Mouse (Mus musculus): ENCODE data around the gene Aoc2. TPM values are rescaled to one million over a fixed set of nuclear protein-coding genes. Genes with fewer than 3 reads are reported as not detected.
"Not testable (repeated sequence)": the region's sequence is repeated elsewhere in the genome, so short reads cannot be mapped to it uniquely, and the experiment has no call there.

The Aoc2 gene
- polyA plus RNA-seq, 1 experiment, result 1.2 TPM

DNA sequence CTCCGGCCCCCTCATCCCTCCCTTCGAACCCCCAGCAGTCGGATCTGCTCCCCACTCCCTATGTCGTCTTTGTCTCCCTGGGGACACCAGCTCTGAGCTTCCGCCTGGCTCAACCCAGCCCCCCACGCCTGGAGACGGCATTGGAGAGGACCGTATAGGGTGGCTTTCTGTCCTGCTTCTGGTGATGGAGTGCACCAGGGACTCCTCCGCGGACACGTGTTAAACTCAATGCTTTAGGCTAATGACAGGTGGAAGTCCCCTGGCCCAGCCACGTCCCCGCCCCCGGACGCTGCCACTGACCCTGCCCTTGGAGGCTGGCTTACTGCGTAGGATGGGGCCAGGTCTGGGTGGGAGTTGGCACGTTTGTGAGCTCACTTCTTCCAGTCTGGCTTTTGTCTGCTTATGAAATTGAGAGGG, 8.4 kb upstream of the Aoc2 start:
- Histone ChIP-seq H3K4me3 (peak overlapping the region; percentile 95), H3K4me2 (ENCODE audit: low read depth) (peak overlapping the region; percentile 89), H3K27me3 (ENCODE audit: control insufficient read depth, insufficient read depth, insufficient read length) (no peaks in the 10 kb centered on the region), H3K79me2 (ENCODE audit: control insufficient read depth, insufficient read depth) (peaks cover 29% of the 10 kb centered on the region), H3K36me3 (ENCODE audit: control insufficient read depth, insufficient read depth) (peaks cover 25% of the 10 kb centered on the region), H3ac (ENCODE audit: control insufficient read depth, insufficient read length) (peak overlapping the region; percentile 29)
- TF ChIP-seq MYOD1 (IDR thresholded peaks at IDR 0.05; ENCODE audit: control insufficient read depth in 1 of 3, insufficient read length in 2 of 3, low read depth in 2 of 3), result peak in 2 of 3 experiments; percentile 21 to 27
- TF ChIP-seq POLR2AphosphoS2 (IDR thresholded peaks at IDR 0.05; ENCODE audit: insufficient read length, low read depth), result no peak

DNA sequence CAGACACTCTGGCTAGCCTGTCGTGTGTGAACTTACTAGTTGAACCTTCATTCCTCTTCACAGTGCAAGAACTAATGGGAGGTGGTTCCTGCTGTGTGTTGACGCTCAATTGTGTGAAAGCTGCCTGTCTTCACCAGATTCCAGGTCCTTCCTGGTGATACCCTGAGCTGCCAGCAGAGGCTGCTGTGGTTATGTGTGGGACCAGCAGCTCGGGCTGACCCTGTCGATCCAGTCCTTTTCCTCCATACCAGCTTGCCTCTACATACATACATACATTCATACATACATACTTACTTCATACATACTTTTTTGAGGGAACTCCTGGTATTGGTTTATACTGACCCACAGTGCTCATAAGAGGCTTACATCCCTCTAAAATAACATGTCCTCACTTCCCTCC, 1.3 kb upstream of the Aoc2 start:
- TF ChIP-seq POLR2AphosphoS2 (IDR thresholded peaks at IDR 0.05; ENCODE audit: insufficient read length, low read depth), result peak; percentile 4
- no peak for TF ChIP-seq MYOG (IDR thresholded peaks at IDR 0.05; ENCODE audit: control insufficient read depth in 1 of 3, insufficient read depth in 1 of 3, insufficient read length in 2 of 3, low read depth in 2 of 3)
- no peak overlapping the region for H3ac ChIP-seq (ENCODE audit: control insufficient read depth, insufficient read length)
- peaks cover 4% of the 10 kb centered on the region for H3K79me2 ChIP-seq (ENCODE audit: control insufficient read depth, insufficient read depth)
- H3K4me2 ChIP-seq (ENCODE audit: low read depth), result no peak overlapping the region
- H3K4me3 ChIP-seq, result no peak overlapping the region
- no peaks in the 10 kb centered on the region for H3K27me3 ChIP-seq (ENCODE audit: control insufficient read depth, insufficient read depth, insufficient read length)
- H3K36me3 ChIP-seq (ENCODE audit: control insufficient read depth, insufficient read depth), result peaks cover 54% of the 10 kb centered on the region

DNA sequence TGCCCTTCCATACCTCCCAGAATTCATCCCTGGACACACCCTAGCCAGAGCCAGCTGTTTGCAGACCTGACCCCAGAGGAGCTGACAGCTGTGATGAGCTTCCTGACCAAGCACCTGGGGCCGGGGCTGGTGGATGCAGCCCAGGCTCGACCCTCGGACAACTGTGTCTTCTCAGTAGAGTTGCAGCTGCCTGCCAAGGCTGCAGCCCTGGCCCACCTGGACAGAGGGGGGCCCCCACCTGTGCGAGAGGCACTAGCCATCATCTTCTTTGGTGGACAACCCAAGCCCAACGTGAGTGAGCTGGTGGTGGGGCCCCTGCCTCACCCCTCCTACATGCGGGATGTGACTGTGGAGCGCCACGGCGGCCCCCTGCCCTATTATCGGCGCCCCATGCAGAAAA, 338 bp downstream of the Aoc2 start:
- not testable (repeated sequence) for H3K4me3 ChIP-seq; H3K4me2 ChIP-seq (ENCODE audit: low read depth); H3K79me2 ChIP-seq (ENCODE audit: control insufficient read depth, insufficient read depth); H3K27me3 ChIP-seq (ENCODE audit: control insufficient read depth, insufficient read depth, insufficient read length); H3ac ChIP-seq (ENCODE audit: control insufficient read depth, insufficient read length)
- peaks cover 42% of the 10 kb centered on the region for H3K36me3 ChIP-seq (ENCODE audit: control insufficient read depth, insufficient read depth)

DNA sequence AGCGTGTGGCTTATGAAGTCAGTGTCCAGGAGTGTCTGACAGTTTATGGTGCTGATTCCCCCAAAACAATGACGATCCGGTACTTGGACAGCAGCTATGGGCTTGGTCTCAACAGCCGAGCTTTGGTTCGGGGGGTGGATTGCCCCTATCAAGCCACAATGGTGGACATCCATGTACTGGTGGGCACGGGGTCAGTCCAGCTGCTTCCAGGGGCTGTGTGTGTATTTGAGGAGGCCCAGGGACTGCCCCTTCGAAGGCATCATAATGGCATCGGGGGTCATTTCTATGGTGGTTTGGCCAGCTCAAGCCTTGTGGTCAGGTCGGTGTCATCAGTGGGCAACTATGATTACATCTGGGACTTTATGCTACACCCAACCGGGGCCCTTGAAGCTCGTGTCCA, 1.3 kb downstream of the Aoc2 start:
- peaks cover 33% of the 10 kb centered on the region for H3K36me3 ChIP-seq (ENCODE audit: control insufficient read depth, insufficient read depth)

GRCm38 (mm10) chr11:101327311-101327710, 2.4 kb downstream of the Aoc2 start:
- H3K27me3 ChIP-seq (ENCODE audit: control insufficient read depth, insufficient read depth, insufficient read length), result no peaks in the 10 kb centered on the region
- H3K4me2 ChIP-seq (ENCODE audit: low read depth), result no peak overlapping the region
- H3K36me3 ChIP-seq (ENCODE audit: control insufficient read depth, insufficient read depth), result peaks cover 22% of the 10 kb centered on the region
- no peaks in the 10 kb centered on the region for H3K79me2 ChIP-seq (ENCODE audit: control insufficient read depth, insufficient read depth)
- TF ChIP-seq MYOG (IDR thresholded peaks at IDR 0.05; ENCODE audit: control insufficient read depth in 1 of 3, insufficient read depth in 1 of 3, insufficient read length in 2 of 3, low read depth in 2 of 3), result no peak
- no peak for TF ChIP-seq MYOD1 (IDR thresholded peaks at IDR 0.05; ENCODE audit: control insufficient read depth in 1 of 3, insufficient read length in 2 of 3, low read depth in 2 of 3)
- no peak for TF ChIP-seq POLR2AphosphoS2 (IDR thresholded peaks at IDR 0.05; ENCODE audit: insufficient read length, low read depth)
- no peak for TF ChIP-seq POLR2A (IDR thresholded peaks at IDR 0.05; ENCODE audit: insufficient read length, low read depth)
- no peak for TF ChIP-seq E2F4 (IDR thresholded peaks at IDR 0.05; ENCODE audit: insufficient read depth)
- TF ChIP-seq SRF (IDR thresholded peaks at IDR 0.05; ENCODE audit: control insufficient read depth, insufficient read length, low read depth), result no peak
- TF ChIP-seq TCF12 (IDR thresholded peaks at IDR 0.05; ENCODE audit: insufficient read depth, poor library complexity, severe bottlenecking), result no peak
- no peak for TF ChIP-seq TCF3 (IDR thresholded peaks at IDR 0.05; ENCODE audit: insufficient read length, low read depth)
- TF ChIP-seq USF1 (IDR thresholded peaks at IDR 0.05; ENCODE audit: low read depth), result no peak
- TF ChIP-seq CEBPB (IDR thresholded peaks at IDR 0.05; ENCODE audit: insufficient read depth, poor library complexity, severe bottlenecking), result no peak
- no peak for TF ChIP-seq REST (IDR thresholded peaks at IDR 0.05; ENCODE audit: insufficient read depth, insufficient read length)
- TF ChIP-seq MAX (IDR thresholded peaks at IDR 0.05; ENCODE audit: low read depth), result no peak
- no peak overlapping the region for H3ac ChIP-seq (ENCODE audit: control insufficient read depth, insufficient read length)
- no peak overlapping the region for H3K4me3 ChIP-seq

More for the DNA sequence above, 1.3 kb downstream of the Aoc2 start:
- H3K4me3 ChIP-seq, result no peak overlapping the region
- H3ac ChIP-seq (ENCODE audit: control insufficient read depth, insufficient read length), result no peak overlapping the region
- no peaks in the 10 kb centered on the region for H3K79me2 ChIP-seq (ENCODE audit: control insufficient read depth, insufficient read depth)
- H3K27me3 ChIP-seq (ENCODE audit: control insufficient read depth, insufficient read depth, insufficient read length), result no peaks in the 10 kb centered on the region
- H3K4me2 ChIP-seq (ENCODE audit: low read depth), result no peak overlapping the region
- TF ChIP-seq TCF3 (IDR thresholded peaks at IDR 0.05; ENCODE audit: insufficient read length, low read depth) (no peak), E2F4 (IDR thresholded peaks at IDR 0.05; ENCODE audit: insufficient read depth) (no peak), MYOG (IDR thresholded peaks at IDR 0.05; ENCODE audit: control insufficient read depth in 1 of 3, insufficient read depth in 1 of 3, insufficient read length in 2 of 3, low read depth in 2 of 3) (no peak), SRF (IDR thresholded peaks at IDR 0.05; ENCODE audit: control insufficient read depth, insufficient read length, low read depth) (no peak), MAX (IDR thresholded peaks at IDR 0.05; ENCODE audit: low read depth) (no peak), POLR2A (IDR thresholded peaks at IDR 0.05; ENCODE audit: insufficient read length, low read depth) (no peak), REST (IDR thresholded peaks at IDR 0.05; ENCODE audit: insufficient read depth, insufficient read length) (no peak), MYOD1 (IDR thresholded peaks at IDR 0.05; ENCODE audit: control insufficient read depth in 1 of 3, insufficient read length in 2 of 3, low read depth in 2 of 3) (no peak)

- Histone ChIP-seq H3K36me3 (ENCODE audit: control insufficient read depth, insufficient read depth) (peaks cover 8% of the 10 kb centered on the region), H3K4me2 (ENCODE audit: low read depth) (no peak overlapping the region), H3ac (ENCODE audit: control insufficient read depth, insufficient read length) (no peak overlapping the region), H3K4me3 (no peak overlapping the region), H3K27me3 (ENCODE audit: control insufficient read depth, insufficient read depth, insufficient read length) (no peaks in the 10 kb centered on the region), H3K79me2 (ENCODE audit: control insufficient read depth, insufficient read depth) (no peaks in the 10 kb centered on the region)
- TF ChIP-seq REST (IDR thresholded peaks at IDR 0.05; ENCODE audit: insufficient read depth, insufficient read length) (no peak), TCF12 (IDR thresholded peaks at IDR 0.05; ENCODE audit: insufficient read depth, poor library complexity, severe bottlenecking) (no peak)
Measured at GRCm38 (mm10) chr11:101328941-101329635, 4.2 kb downstream of the Aoc2 start.
